In the genomic region with DNA sequence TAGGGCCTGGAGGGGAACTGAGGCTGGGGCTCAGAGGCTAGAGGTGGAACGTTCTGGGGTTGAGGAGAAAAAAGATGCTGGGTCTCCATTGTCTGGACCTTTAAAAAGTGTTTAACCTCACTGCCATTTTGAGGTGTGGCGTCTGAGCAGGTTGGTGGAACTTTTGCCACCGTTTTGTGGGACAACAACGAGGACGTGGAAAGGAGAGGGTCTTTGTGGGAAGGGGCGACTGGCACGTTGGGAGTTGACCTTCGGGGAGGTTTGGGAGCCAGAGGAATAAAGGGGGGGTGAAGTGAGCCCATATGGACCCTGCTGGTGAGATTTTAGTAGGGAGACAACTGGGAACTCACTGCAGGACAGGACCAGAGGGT, we compare ENCODE assay signal across 8 mouse cellular contexts. TPM values are rescaled to one million over a fixed set of nuclear protein-coding genes. Genes with fewer than 3 reads are reported as not detected.
DNase-seq lines count a peak whose midpoint lies in the region; ATAC-seq and TF ChIP-seq lines count a peak whose summit lies in the region.

No protein-coding gene starts in this region.

- peak overlapping the region; percentile 3; the same call in 1 of the 2 replicates for H3K27ac ChIP-seq in kidney, embryonic 14.5 days (ENCODE audit: low read depth, low read length)
- peak overlapping the region; percentile 85 for H3K27ac ChIP-seq in hindbrain, embryonic 14.5 days
- H3K27ac ChIP-seq in midbrain, embryonic 14.5 days (replicated peaks; ENCODE audit: low read depth, low read length): peak overlapping the region; percentile 75

- no peaks in the 10 kb centered on the region for H3K9me3 ChIP-seq in kidney, embryonic 14.5 days (ENCODE audit: control insufficient read depth, low read length)
- H3K9me3 ChIP-seq in hindbrain, embryonic 14.5 days (ENCODE audit: control insufficient read depth, low read length): no peaks in the 10 kb centered on the region
- H3K9me3 ChIP-seq in midbrain, embryonic 14.5 days (ENCODE audit: control insufficient read depth, low read length): no peaks in the 10 kb centered on the region

- no peak for DNase-seq in kidney, postnatal 4 days
- peak; percentile 8 for DNase-seq in brain, embryonic 14.5 days (ENCODE audit: low read depth)
- no peak for DNase-seq in hindbrain, embryonic 14.5 days (ENCODE audit: low spot score)
- no peak for DNase-seq in midbrain, embryonic 14.5 days
- DNase-seq in left cerebral cortex, adult 9 months (ENCODE audit: low spot score in 2 of 2): no peak
- DNase-seq in right cerebral cortex, adult 18-20 months: no peak
- DNase-seq in layer of hippocampus, adult 9-10 months (ENCODE audit: low spot score): no peak

- no peaks in the 10 kb centered on the region for H3K27me3 ChIP-seq in kidney, embryonic 14.5 days (ENCODE audit: control insufficient read depth, insufficient read depth, low read length)
- H3K27me3 ChIP-seq in hindbrain, embryonic 14.5 days (ENCODE audit: control insufficient read depth, insufficient read depth, low read length): no peaks in the 10 kb centered on the region
- no peaks in the 10 kb centered on the region for H3K27me3 ChIP-seq in midbrain, embryonic 14.5 days (ENCODE audit: control insufficient read depth, insufficient read depth, low read length)

- TF ChIP-seq CTCF in brain, embryonic 14.5 days (IDR thresholded peaks at IDR 0.05; ENCODE audit: borderline replicate concordance, extremely low read depth, insufficient read depth, insufficient read length): no peak

- peak overlapping the region; percentile 87 for H3K9ac ChIP-seq in kidney, embryonic 14.5 days (ENCODE audit: low read depth, low read length)
- H3K9ac ChIP-seq in hindbrain, embryonic 14.5 days: peak overlapping the region; percentile 95
- peak overlapping the region; percentile 85 for H3K9ac ChIP-seq in midbrain, embryonic 14.5 days (replicated peaks; ENCODE audit: low read length)

- H3K4me2 ChIP-seq in kidney, embryonic 14.5 days (replicated peaks; ENCODE audit: low read depth, low read length): peak overlapping the region; percentile 47
- H3K4me2 ChIP-seq in hindbrain, embryonic 14.5 days (replicated peaks): peak overlapping the region; percentile 90
- peak overlapping the region; percentile 96 for H3K4me2 ChIP-seq in midbrain, embryonic 14.5 days (ENCODE audit: low read length)

- 0% methylated on average over 8 of the region's 8 CpGs for WGBS in kidney, embryonic 14.5 days
- 0% methylated on average over 8 of the region's 8 CpGs for WGBS in hindbrain, embryonic 14.5 days
- WGBS in midbrain, embryonic 14.5 days: under 1% methylated on average over 8 of the region's 8 CpGs

- ATAC-seq in kidney, embryonic 14.5 days (ENCODE audit: low FRiP score, low TSS enrichment): no peak
- ATAC-seq in hindbrain, embryonic 14.5 days (ENCODE audit: low FRiP score): no peak
- 0 out of 2 replicates have a peak, but pooled peaks have one; percentile 1 for ATAC-seq in midbrain, embryonic 14.5 days (ENCODE audit: low FRiP score, low TSS enrichment)

- peaks cover 75% of the 10 kb centered on the region for H3K36me3 ChIP-seq in kidney, embryonic 14.5 days (ENCODE audit: control insufficient read depth, insufficient read depth, low read length)
- H3K36me3 ChIP-seq in hindbrain, embryonic 14.5 days (replicated peaks; ENCODE audit: control insufficient read depth, insufficient read depth): peaks cover 78% of the 10 kb centered on the region
- H3K36me3 ChIP-seq in midbrain, embryonic 14.5 days (ENCODE audit: control insufficient read depth, insufficient read depth, low read length): peaks cover 79% of the 10 kb centered on the region

- H3K4me1 ChIP-seq in kidney, embryonic 14.5 days (ENCODE audit: control insufficient read depth, insufficient read depth, low read length): peaks cover 4% of the 10 kb centered on the region; the same call in 1 of the 2 replicates
- H3K4me1 ChIP-seq in hindbrain, embryonic 14.5 days (replicated peaks; ENCODE audit: control insufficient read depth, insufficient read depth, low read length): peaks cover 20% of the 10 kb centered on the region
- H3K4me1 ChIP-seq in midbrain, embryonic 14.5 days (ENCODE audit: control insufficient read depth, insufficient read depth, low read length): peaks cover 11% of the 10 kb centered on the region

- H3K4me3 ChIP-seq in kidney, embryonic 14.5 days (ENCODE audit: low read length): peak overlapping the region; percentile 72
- H3K4me3 ChIP-seq in hindbrain, embryonic 14.5 days (replicated peaks; ENCODE audit: low read length): peak overlapping the region; percentile 85
- peak overlapping the region; percentile 77 for H3K4me3 ChIP-seq in midbrain, embryonic 14.5 days (replicated peaks; ENCODE audit: low read depth, low read length)

- TF ChIP-seq POLR2A in brain, embryonic 14.5 days (IDR thresholded peaks at IDR 0.05; ENCODE audit: borderline replicate concordance, extremely low read depth, insufficient read depth, insufficient read length, poor library complexity, severe bottlenecking): no peak

RNA-seq across cellular contexts. Expression of gene Eef1g, which starts 0.5 kb away (rescaled TPM):
- polyA plus RNA-seq in kidney, embryonic 14.5 days (2014; fragmentation: Nextera tagmentation; extraction: Ambion mirVana): 479 and 516 TPM in 2 replicates
- 371 and 527 TPM in 2 replicates for polyA plus RNA-seq in brain, embryonic 14.5 days (2012; rRNA removed)
- polyA plus RNA-seq in hindbrain, embryonic 14.5 days (2014; fragmentation: Nextera tagmentation; extraction: Ambion mirVana): 308 and 316 TPM in 2 replicates
- polyA plus RNA-seq in midbrain, embryonic 14.5 days (2014; fragmentation: Nextera tagmentation; extraction: Ambion mirVana): 308 and 311 TPM in 2 replicates

RNA-seq across cellular contexts. Expression of gene Tut1, which starts 13.7 kb away (rescaled TPM):
- 25.1 and 31.7 TPM in 2 replicates for polyA plus RNA-seq in kidney, embryonic 14.5 days (2014; fragmentation: Nextera tagmentation; extraction: Ambion mirVana)
- 25.3 and 31.5 TPM in 2 replicates for polyA plus RNA-seq in brain, embryonic 14.5 days (2012; rRNA removed)
- polyA plus RNA-seq in hindbrain, embryonic 14.5 days (2014; fragmentation: Nextera tagmentation; extraction: Ambion mirVana): 20.0 and 23.0 TPM in 2 replicates
- polyA plus RNA-seq in midbrain, embryonic 14.5 days (2014; fragmentation: Nextera tagmentation; extraction: Ambion mirVana): 20.0 and 25.0 TPM in 2 replicates

RNA-seq across cellular contexts. Expression of gene Ahnak, which starts 21.7 kb away (rescaled TPM):
- polyA plus RNA-seq in kidney, embryonic 14.5 days (2014; fragmentation: Nextera tagmentation; extraction: Ambion mirVana): 7.0 and 10.0 TPM in 2 replicates
- polyA plus RNA-seq in brain, embryonic 14.5 days (2012; rRNA removed): 2.5 and 6.0 TPM in 2 replicates
- 4.5 and 4.9 TPM in 2 replicates for polyA plus RNA-seq in hindbrain, embryonic 14.5 days (2014; fragmentation: Nextera tagmentation; extraction: Ambion mirVana)
- polyA plus RNA-seq in midbrain, embryonic 14.5 days (2014; fragmentation: Nextera tagmentation; extraction: Ambion mirVana): 1.2 and 4.2 TPM in 2 replicates

RNA-seq across cellular contexts. Expression of gene Mta2, which starts 25.7 kb away (rescaled TPM):
- polyA plus RNA-seq in kidney, embryonic 14.5 days (2014; fragmentation: Nextera tagmentation; extraction: Ambion mirVana): 45.3 and 67.2 TPM in 2 replicates
- polyA plus RNA-seq in brain, embryonic 14.5 days (2012; rRNA removed): 35.1 and 57.9 TPM in 2 replicates
- polyA plus RNA-seq in hindbrain, embryonic 14.5 days (2014; fragmentation: Nextera tagmentation; extraction: Ambion mirVana): 29.3 and 30.3 TPM in 2 replicates
- polyA plus RNA-seq in midbrain, embryonic 14.5 days (2014; fragmentation: Nextera tagmentation; extraction: Ambion mirVana): 38.0 and 62.2 TPM in 2 replicates

RNA-seq across cellular contexts. Expression of gene Eml3, which starts 38.0 kb away (rescaled TPM):
- polyA plus RNA-seq in kidney, embryonic 14.5 days (2014; fragmentation: Nextera tagmentation; extraction: Ambion mirVana): 17.6 and 18.7 TPM in 2 replicates
- 14.7 and 17.5 TPM in 2 replicates for polyA plus RNA-seq in brain, embryonic 14.5 days (2012; rRNA removed)
- polyA plus RNA-seq in hindbrain, embryonic 14.5 days (2014; fragmentation: Nextera tagmentation; extraction: Ambion mirVana): 5.8 and 6.1 TPM in 2 replicates
- 4.3 and 5.5 TPM in 2 replicates for polyA plus RNA-seq in midbrain, embryonic 14.5 days (2014; fragmentation: Nextera tagmentation; extraction: Ambion mirVana)

Comparison
In these comparisons a context has a peak if more than half of its experiments do, and no peak if none do; other contexts are left out.
1. H3K27ac ChIP-seq: peak in every context shown above with its lines; median percentile 85 in hindbrain, embryonic 14.5 days; 75 in midbrain, embryonic 14.5 days; 3 in kidney, embryonic 14.5 days.